Mouse (Mus musculus): ENCODE data around the gene Phlda3.

DNA sequence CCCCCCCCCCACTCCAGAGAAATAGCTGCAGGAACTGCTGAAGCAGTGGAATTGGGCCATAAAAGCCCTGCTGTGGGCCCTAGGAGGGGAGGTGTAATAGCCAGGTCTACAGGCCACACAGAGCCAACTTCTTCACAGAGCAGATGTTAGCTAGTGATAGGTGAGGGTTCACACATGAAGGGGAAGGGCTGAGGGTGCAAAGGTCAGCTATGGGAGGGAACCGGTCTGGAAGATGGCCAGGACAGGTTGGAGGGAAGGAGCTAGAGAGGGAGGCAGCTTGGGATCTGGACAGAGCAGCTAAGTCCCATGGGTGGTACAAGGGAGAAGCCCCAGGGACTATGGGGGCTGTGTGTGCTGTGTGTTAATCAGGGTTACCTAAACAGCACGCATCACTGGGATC is 44.3 kb downstream of the Phlda3 start:
- TF ChIP-seq EP300 (IDR thresholded peaks at IDR 0.05) (no peak), CTCF (IDR thresholded peaks at IDR 0.05) (no peak)
